Mouse (Mus musculus) erythroblast, embryonic 14.5 days (primary cell): ENCODE measurements around the gene Adgrf5. TPM values are rescaled to one million over a fixed set of nuclear protein-coding genes. Genes with fewer than 3 reads are reported as not detected.

Experiments used
- H3K27me3 ChIP-seq: 2 replicates; pipeline ENCODE4 v1.6.1; 2012; ENCODE audit warnings: inconsistent platforms; ENCODE audit not compliant: control insufficient read depth
- H3K36me3 ChIP-seq: 2 replicates; pipeline ENCODE4 v1.6.1; 2012; ENCODE audit warnings: mild to moderate bottlenecking, inconsistent platforms; ENCODE audit not compliant: control insufficient read depth
- H3K4me1 ChIP-seq: 2 replicates; pipeline ENCODE4 v1.6.1; 2012; ENCODE audit warnings: inconsistent platforms; ENCODE audit not compliant: control insufficient read depth
- H3K4me3 ChIP-seq: replicated peaks from 2 replicates; pipeline ENCODE3; 2012; ENCODE audit warnings: moderate library complexity, mild to moderate bottlenecking, inconsistent platforms
- H3K9me3 ChIP-seq: 2 replicates; pipeline ENCODE4 v1.6.1; 2012; ENCODE audit warnings: low read length, inconsistent platforms, mixed read lengths; ENCODE audit not compliant: control insufficient read depth
- GATA1 ChIP-seq: IDR thresholded peaks from 2 replicates; pipeline ENCODE4 v1.6.1; 2012; ENCODE audit warnings: low read length, inconsistent platforms, mixed read lengths
- TAL1 ChIP-seq: IDR thresholded peaks from 3 replicates; pipeline ENCODE4 v1.6.1; 2012; ENCODE audit warnings: low read length, inconsistent platforms, mixed read lengths
- polyA plus RNA-seq: library from polyadenylated mRNA; stranded (reverse); fragments of >175 nt; gene quantifications from 2 replicates; pipeline ENCODE4 v1.2.3, GENCODE M21; 2012

The Adgrf5 gene
- polyA plus RNA-seq, 1 experiment, result not detected

DNA sequence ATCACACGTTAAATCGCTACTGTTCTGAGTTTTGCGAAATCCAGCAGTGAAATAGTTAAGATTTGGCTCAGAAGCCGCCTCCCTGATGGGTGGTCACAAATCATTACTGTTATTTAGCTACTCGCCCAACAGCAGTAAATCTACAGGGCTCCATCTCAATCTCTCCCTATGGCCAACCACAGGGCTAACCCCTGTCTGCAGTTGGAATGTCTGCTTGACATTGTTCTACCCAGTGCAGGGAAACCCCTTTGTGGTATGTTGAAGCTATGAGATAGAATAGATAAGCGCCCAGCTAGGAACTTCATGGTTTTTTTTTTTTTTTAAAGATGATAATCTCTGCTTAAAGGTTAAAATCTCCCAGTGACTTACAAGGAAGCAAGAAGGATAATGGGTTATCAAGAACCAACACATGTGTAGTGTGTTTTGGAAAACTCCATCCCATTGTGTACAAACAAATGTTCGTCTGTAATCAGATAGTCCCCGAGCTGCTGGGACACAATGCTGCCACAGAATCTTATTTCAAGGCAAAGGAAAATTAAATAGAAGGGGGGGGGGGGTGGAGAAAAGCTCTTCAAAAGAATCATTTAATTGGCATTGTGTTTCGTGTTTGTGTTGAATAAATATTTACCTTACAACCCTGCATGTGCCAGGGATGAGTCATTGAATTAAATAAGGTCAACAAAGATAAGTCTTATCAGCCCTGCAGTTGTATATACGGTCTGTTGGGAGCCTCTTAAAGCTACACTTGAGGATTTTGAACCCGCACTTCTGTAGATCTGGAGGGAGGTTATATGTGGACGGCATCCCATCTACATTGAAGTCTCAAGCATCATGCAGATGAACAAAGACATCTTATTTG is 35.4 kb downstream of the Adgrf5 start:
- peak; percentile 40; the same call in 1 of the 2 replicates for TF ChIP-seq GATA1
- peak; percentile 25; the same call in 1 of the 3 replicates for TF ChIP-seq TAL1
- Histone ChIP-seq H3K36me3 (no peaks in the 10 kb centered on the region), H3K9me3 (peaks cover 4% of the 10 kb centered on the region; the same call in 1 of the 2 replicates)

DNA sequence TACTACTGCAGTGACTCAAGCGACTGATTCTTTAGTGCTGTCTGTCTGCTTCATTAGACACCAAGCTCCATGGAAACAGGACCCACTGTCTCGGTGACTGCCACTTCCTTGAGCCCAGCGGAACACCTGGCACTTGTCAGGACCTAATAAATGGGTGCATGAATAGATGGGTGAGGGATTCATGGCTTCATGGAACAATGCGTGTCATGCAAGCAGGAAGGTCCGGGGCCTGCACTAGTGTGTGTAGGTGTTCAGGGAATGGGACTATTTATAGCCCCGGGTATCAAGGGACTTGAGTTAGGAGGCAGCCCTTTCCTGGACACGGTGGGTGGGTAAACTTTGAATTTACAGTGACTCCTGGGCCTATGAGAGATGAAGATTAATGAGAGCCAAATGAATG is 38.4 kb downstream of the Adgrf5 start:
- Histone ChIP-seq H3K4me1 (peaks cover 26% of the 10 kb centered on the region), H3K4me3 (no peak overlapping the region), H3K27me3 (no peaks in the 10 kb centered on the region), H3K36me3 (no peaks in the 10 kb centered on the region), H3K9me3 (peaks cover 4% of the 10 kb centered on the region; the same call in 1 of the 2 replicates)
- no peak for TF ChIP-seq GATA1
- TF ChIP-seq TAL1, result no peak

More for the DNA sequence above, 35.4 kb downstream of the Adgrf5 start:
- no peak overlapping the region for H3K4me3 ChIP-seq
- H3K4me1 ChIP-seq, result peaks cover 33% of the 10 kb centered on the region
- no peaks in the 10 kb centered on the region for H3K27me3 ChIP-seq

DNA sequence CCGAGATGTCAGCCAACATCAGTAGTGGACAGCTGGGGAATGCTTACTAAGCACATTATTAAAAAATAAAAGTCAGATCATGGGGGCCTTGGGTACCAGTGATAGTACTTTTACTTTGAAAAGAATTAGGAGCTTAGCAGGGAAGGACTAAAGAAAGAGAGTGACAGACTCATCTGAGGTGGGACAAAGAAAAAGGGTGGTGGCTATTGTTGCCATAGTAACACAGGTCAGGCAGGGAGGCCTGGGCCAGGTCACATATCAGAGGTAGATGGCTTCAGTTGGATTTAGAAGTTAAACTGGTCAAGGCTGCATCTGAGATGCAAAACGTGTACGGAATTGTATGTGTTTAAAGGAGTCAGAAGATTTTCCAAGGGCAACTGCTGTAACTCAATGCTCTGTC is 38.9 kb downstream of the Adgrf5 start:
- Histone ChIP-seq H3K4me3 (no peak overlapping the region), H3K27me3 (no peaks in the 10 kb centered on the region), H3K9me3 (peaks cover 4% of the 10 kb centered on the region; the same call in 1 of the 2 replicates), H3K4me1 (peaks cover 26% of the 10 kb centered on the region), H3K36me3 (no peaks in the 10 kb centered on the region)
- TF ChIP-seq TAL1 (no peak), GATA1 (no peak)

DNA sequence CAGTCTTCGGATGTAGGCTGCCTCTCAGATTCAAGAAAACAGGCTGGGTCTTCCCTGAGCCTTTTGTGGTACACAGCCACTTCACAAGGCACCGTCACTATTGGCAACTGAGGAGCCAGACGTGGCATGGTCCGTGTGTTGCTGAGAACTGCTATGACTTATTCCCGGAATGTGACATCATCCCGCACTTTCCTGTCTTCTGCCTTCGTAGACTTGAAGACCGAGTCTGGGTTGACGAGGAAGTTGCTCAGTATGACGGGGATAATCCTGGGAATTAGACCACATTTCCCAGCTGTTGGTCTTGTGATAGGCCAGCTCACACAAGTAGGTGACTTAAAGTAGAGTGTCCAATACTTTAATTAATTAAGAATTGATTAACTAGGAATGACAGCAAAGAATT is 40.2 kb downstream of the Adgrf5 start:
- TF ChIP-seq TAL1 (no peak), GATA1 (no peak)
- no peaks in the 10 kb centered on the region for H3K36me3 ChIP-seq
- H3K9me3 ChIP-seq, result no peaks in the 10 kb centered on the region
- H3K4me3 ChIP-seq, result no peak overlapping the region
- H3K27me3 ChIP-seq, result no peaks in the 10 kb centered on the region
- H3K4me1 ChIP-seq, result peaks cover 19% of the 10 kb centered on the region

DNA sequence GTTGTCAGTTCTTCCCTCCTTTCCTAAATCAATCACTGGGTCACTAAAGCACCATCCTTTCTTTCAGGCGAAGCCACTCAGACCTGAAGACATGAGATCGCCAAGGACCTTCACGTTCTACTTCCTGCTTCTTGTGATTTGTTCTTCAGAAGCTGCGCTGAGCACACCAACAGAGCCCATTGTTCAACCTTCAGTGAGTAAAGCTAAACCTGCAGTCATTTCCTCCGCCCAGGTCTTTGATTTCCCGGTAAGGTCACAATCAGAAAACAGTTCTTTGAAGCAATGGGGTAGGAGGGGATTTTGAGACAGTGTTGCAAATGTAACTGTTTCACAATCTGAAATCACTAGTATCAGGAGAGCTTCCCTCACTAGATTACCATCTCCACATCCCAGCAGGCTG is 43.6 kb downstream of the Adgrf5 start:
- TF ChIP-seq TAL1 (no peak), GATA1 (no peak)
- H3K27me3 ChIP-seq, result no peaks in the 10 kb centered on the region
- H3K9me3 ChIP-seq, result no peaks in the 10 kb centered on the region
- H3K36me3 ChIP-seq, result no peaks in the 10 kb centered on the region
- H3K4me1 ChIP-seq, result no peaks in the 10 kb centered on the region
- H3K4me3 ChIP-seq, result no peak overlapping the region

DNA sequence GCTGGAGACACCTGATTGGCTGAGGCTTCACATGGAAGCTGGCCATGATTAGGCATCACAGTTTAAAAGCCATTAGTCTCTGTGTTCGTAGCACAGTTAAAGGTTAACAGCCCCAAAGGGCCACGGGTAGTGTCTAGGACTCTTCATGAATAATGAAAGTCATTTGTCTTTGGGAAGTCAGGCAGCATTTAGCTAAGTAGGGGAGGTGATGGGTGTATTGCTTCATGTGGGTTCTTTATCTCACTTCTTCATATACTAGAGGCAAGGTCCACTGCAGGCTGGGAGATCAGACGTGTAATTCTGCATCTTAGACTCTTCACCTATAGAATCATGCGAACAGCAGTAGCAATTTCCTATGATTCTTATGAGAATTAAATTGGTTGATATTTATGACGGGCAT is 44.2 kb downstream of the Adgrf5 start:
- no peaks in the 10 kb centered on the region for H3K4me1 ChIP-seq
- TF ChIP-seq GATA1, result no peak
- TF ChIP-seq TAL1, result no peak
- no peaks in the 10 kb centered on the region for H3K27me3 ChIP-seq
- no peaks in the 10 kb centered on the region for H3K36me3 ChIP-seq
- H3K4me3 ChIP-seq, result no peak overlapping the region
- H3K9me3 ChIP-seq, result no peaks in the 10 kb centered on the region

DNA sequence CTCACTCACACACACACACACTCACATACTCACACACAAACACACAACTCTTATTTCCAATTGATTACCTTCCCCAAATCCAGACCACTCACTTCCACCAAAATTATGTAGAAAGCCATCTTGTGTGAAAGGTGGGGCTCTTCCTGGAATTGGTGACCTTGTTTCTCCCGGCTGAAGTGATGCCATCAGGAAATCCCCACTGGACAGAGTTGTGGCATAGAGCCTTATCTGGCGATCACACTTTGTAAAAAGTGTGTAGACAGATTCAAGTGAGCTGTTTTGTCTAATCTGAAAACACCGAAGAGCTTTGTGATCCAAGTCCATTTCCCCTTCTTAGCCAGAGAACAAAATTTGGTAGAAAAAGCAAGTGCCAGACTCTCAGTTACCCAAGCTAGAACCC is 46.1 kb downstream of the Adgrf5 start:
- Histone ChIP-seq H3K4me3 (no peak overlapping the region), H3K4me1 (no peaks in the 10 kb centered on the region), H3K27me3 (no peaks in the 10 kb centered on the region), H3K9me3 (no peaks in the 10 kb centered on the region), H3K36me3 (no peaks in the 10 kb centered on the region)
- TF ChIP-seq TAL1 (no peak), GATA1 (no peak)

DNA sequence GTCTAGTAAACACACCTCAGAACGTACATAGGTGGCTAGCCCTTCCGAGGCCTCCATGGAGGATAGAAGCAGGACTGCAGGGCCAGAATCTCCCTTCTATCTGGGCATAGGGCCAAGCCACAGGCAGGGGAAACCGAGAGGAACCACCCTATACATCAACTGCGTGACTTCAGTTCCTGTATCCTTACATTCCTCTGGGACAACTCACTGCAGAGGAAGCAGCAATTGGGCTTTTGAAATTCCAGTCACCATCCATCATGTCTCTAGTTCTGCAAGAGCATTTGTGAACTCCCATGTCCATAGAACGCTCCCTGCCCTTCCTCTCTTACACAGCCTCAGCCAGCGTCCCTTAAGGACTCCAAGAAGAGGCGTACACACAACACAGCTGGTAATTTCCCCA is 47.3 kb downstream of the Adgrf5 start:
- Histone ChIP-seq H3K36me3 (no peaks in the 10 kb centered on the region), H3K27me3 (no peaks in the 10 kb centered on the region), H3K9me3 (no peaks in the 10 kb centered on the region), H3K4me3 (no peak overlapping the region), H3K4me1 (no peaks in the 10 kb centered on the region)
- TF ChIP-seq TAL1 (no peak), GATA1 (no peak)

DNA sequence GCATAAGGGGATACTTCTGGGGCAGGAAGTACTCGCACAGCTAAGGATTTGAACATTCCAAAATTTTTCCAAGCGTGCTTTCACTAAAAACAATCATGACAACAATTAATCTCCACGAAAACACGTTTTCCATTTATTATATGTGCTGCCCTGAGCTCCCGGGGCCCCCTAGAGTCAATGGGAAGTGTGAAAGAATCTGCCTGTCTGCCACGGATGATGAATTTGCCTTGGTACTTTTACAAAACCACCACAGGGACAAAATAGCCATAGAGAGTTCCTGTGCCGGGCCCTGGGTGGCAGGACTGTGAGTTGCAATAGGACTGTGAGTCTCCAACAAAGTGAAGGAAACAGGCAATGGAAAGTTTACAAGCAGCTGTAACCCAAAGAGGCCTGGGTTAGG is 52.9 kb downstream of the Adgrf5 start:
- no peaks in the 10 kb centered on the region for H3K27me3 ChIP-seq
- no peak for TF ChIP-seq TAL1
- TF ChIP-seq GATA1, result no peak
- no peaks in the 10 kb centered on the region for H3K4me1 ChIP-seq
- no peaks in the 10 kb centered on the region for H3K36me3 ChIP-seq
- H3K4me3 ChIP-seq, result no peak overlapping the region
- H3K9me3 ChIP-seq, result no peaks in the 10 kb centered on the region
